Mouse (Mus musculus): ENCODE measurements around the gene Mier3. TPM values are rescaled to one million over a fixed set of nuclear protein-coding genes. Genes with fewer than 3 reads are reported as not detected.

Gene Mier3
- polyA plus RNA-seq, 1 experiment from 2014 or later = 29.9 TPM

DNA sequence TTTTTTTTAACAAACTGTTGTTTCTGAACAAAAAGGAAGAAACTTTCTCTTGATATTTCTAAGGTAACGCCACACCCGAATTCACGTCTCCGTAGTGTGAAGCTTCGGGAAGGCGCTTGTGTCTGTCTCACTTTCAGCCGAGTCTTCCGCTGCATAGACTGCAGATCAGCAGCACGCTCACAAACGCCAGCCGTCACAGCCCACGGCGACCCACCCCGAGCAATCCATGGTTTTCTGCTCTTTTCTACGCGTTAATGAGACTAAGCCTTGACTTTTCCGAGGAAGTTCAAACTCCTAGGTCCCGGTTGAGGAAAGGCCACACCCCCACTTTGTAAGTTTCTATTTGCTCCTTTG, 44.0 kb downstream of the Mier3 start:
- Histone ChIP-seq H3K27me3 (ENCODE audit: control insufficient read depth, insufficient read depth, low read length) (no peaks in the 10 kb centered on the region), H3K27ac (ENCODE audit: low read length) (no peak overlapping the region), H3K4me3 (ENCODE audit: low read depth, low read length) (peak overlapping the region; percentile 43), H3K36me3 (ENCODE audit: control insufficient read depth, insufficient read depth, low read length) (no peaks in the 10 kb centered on the region), H3K9me3 (ENCODE audit: control insufficient read depth, low read depth, low read length) (peaks cover 4% of the 10 kb centered on the region; the same call in 1 of the 2 replicates), H3K4me2 (replicated peaks; ENCODE audit: low read depth, low read length) (peak overlapping the region; percentile 45), H3K9ac (replicated peaks; ENCODE audit: low read depth, low read length) (no peak overlapping the region), H3K4me1 (ENCODE audit: control insufficient read depth, insufficient read depth, low read length) (no peaks in the 10 kb centered on the region)
- under 1% methylated on average over 18 of the region's 18 CpGs for WGBS
- no peak for ATAC-seq (ENCODE audit: insufficient number of reproducible peaks, insufficient read depth, low FRiP score, low read depth)

- under 1% methylated on average over 65 of the region's 65 CpGs for WGBS
- no peaks in the 10 kb centered on the region for H3K36me3 ChIP-seq (ENCODE audit: control insufficient read depth, insufficient read depth, low read length)
- H3K9me3 ChIP-seq (ENCODE audit: control insufficient read depth, low read depth, low read length) = peaks cover 4% of the 10 kb centered on the region; the same call in 1 of the 2 replicates
- H3K4me3 ChIP-seq (ENCODE audit: low read depth, low read length) = peak overlapping the region; percentile 43
- H3K4me1 ChIP-seq (ENCODE audit: control insufficient read depth, insufficient read depth, low read length) = no peaks in the 10 kb centered on the region
- peak; percentile 99 for ATAC-seq (ENCODE audit: insufficient number of reproducible peaks, insufficient read depth, low FRiP score, low read depth)
- H3K4me2 ChIP-seq (replicated peaks; ENCODE audit: low read depth, low read length) = peak overlapping the region; percentile 56
- peak overlapping the region; percentile 82 for H3K27ac ChIP-seq (ENCODE audit: low read length)
- peak overlapping the region; percentile 10; the same call in 1 of the 2 replicates for H3K9ac ChIP-seq (replicated peaks; ENCODE audit: low read depth, low read length)
- no peaks in the 10 kb centered on the region for H3K27me3 ChIP-seq (ENCODE audit: control insufficient read depth, insufficient read depth, low read length)
Measured at GRCm38 (mm10) chr13:111725165-111726077, 44.6 kb downstream of the Mier3 start.

DNA sequence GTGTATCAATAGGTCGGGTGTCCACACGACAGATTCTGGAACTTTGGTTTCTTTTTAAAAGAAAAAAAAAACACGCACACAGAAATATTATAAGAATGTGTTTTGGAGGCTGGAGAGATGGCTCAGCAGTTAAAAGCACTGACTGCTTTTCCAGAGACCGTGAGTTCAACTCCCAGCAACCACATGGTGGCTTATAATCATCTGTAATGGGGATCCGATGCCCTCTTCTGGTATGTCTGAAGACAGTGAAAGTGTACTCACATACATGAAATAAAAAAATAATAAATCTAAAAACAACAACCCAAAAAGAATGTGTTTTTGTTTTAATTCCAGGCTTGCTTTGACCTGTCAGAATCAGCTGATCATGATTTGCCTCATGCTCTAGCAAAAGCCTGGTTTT, 46.1 kb downstream of the Mier3 start:
- ATAC-seq (ENCODE audit: insufficient number of reproducible peaks, insufficient read depth, low FRiP score, low read depth) = no peak
- Histone ChIP-seq H3K4me3 (ENCODE audit: low read depth, low read length) (no peak overlapping the region), H3K9me3 (ENCODE audit: control insufficient read depth, low read depth, low read length) (peaks cover 4% of the 10 kb centered on the region; the same call in 1 of the 2 replicates), H3K27me3 (ENCODE audit: control insufficient read depth, insufficient read depth, low read length) (no peaks in the 10 kb centered on the region), H3K4me2 (replicated peaks; ENCODE audit: low read depth, low read length) (no peak overlapping the region), H3K4me1 (ENCODE audit: control insufficient read depth, insufficient read depth, low read length) (no peaks in the 10 kb centered on the region), H3K36me3 (ENCODE audit: control insufficient read depth, insufficient read depth, low read length) (no peaks in the 10 kb centered on the region), H3K27ac (ENCODE audit: low read length) (no peak overlapping the region), H3K9ac (replicated peaks; ENCODE audit: low read depth, low read length) (no peak overlapping the region)
- 89% methylated on average over 5 of the region's 5 CpGs for WGBS

DNA sequence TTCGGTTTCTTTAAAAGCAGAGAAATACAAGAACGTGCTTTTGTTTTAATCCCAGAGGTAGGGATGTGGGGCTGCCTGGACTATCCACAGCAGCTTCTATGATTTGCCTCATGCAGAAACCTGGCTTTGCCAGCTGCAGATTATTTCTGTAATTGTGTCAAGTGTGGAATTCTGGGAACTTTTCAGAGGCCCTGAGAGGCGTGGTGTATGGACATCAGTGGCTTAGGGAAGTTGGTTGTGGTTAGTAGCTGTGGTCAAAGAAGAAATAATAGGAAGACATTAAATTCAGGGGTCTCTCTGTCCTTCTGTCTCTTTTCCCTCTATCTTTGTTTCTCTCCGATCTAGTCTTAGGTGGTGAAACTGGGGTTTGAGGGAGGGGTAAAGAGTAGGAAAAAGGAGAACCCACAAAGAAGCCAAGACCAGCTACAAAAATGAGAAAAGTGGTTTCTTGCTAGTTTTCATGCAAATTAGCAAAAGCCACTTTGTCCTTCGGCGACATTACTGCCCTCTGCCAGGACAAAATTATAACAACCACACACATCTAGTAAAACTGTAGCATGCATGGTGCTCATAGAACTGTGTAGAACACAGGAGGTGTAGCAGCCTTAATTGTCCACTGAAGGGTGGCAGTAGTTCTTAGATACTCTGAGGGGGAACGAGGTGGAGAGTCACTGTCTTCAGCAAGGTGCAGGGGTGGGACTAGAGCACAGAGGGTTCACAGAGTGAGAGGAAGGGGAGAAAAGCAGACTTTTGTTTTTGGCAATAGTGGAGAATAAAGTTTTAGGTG, 60.6 kb downstream of the Mier3 start:
- H3K27ac ChIP-seq (ENCODE audit: low read length) = no peak overlapping the region

GRCm38 (mm10) chr13:111741991-111742615, 61.3 kb downstream of the Mier3 start:
- Histone ChIP-seq H3K27me3 (ENCODE audit: control insufficient read depth, insufficient read depth, low read length) (no peaks in the 10 kb centered on the region), H3K27ac (ENCODE audit: low read length) (no peak overlapping the region), H3K36me3 (ENCODE audit: control insufficient read depth, insufficient read depth, low read length) (no peaks in the 10 kb centered on the region), H3K4me2 (replicated peaks; ENCODE audit: low read depth, low read length) (no peak overlapping the region), H3K9me3 (ENCODE audit: control insufficient read depth, low read depth, low read length) (no peaks in the 10 kb centered on the region), H3K4me3 (ENCODE audit: low read depth, low read length) (no peak overlapping the region), H3K9ac (replicated peaks; ENCODE audit: low read depth, low read length) (no peak overlapping the region), H3K4me1 (ENCODE audit: control insufficient read depth, insufficient read depth, low read length) (no peaks in the 10 kb centered on the region)
- ATAC-seq (ENCODE audit: insufficient number of reproducible peaks, insufficient read depth, low FRiP score, low read depth) = no peak
- 66% methylated on average over 6 of the region's 6 CpGs for WGBS

More for the DNA sequence above, 60.6 kb downstream of the Mier3 start:
- no peak for ATAC-seq (ENCODE audit: insufficient number of reproducible peaks, insufficient read depth, low FRiP score, low read depth)
- Histone ChIP-seq H3K4me1 (ENCODE audit: control insufficient read depth, insufficient read depth, low read length) (no peaks in the 10 kb centered on the region), H3K9ac (replicated peaks; ENCODE audit: low read depth, low read length) (no peak overlapping the region), H3K4me2 (replicated peaks; ENCODE audit: low read depth, low read length) (no peak overlapping the region), H3K9me3 (ENCODE audit: control insufficient read depth, low read depth, low read length) (no peaks in the 10 kb centered on the region), H3K4me3 (ENCODE audit: low read depth, low read length) (no peak overlapping the region), H3K27me3 (ENCODE audit: control insufficient read depth, insufficient read depth, low read length) (no peaks in the 10 kb centered on the region), H3K36me3 (ENCODE audit: control insufficient read depth, insufficient read depth, low read length) (no peaks in the 10 kb centered on the region)
- WGBS = 76% methylated on average over 7 of the region's 7 CpGs

DNA sequence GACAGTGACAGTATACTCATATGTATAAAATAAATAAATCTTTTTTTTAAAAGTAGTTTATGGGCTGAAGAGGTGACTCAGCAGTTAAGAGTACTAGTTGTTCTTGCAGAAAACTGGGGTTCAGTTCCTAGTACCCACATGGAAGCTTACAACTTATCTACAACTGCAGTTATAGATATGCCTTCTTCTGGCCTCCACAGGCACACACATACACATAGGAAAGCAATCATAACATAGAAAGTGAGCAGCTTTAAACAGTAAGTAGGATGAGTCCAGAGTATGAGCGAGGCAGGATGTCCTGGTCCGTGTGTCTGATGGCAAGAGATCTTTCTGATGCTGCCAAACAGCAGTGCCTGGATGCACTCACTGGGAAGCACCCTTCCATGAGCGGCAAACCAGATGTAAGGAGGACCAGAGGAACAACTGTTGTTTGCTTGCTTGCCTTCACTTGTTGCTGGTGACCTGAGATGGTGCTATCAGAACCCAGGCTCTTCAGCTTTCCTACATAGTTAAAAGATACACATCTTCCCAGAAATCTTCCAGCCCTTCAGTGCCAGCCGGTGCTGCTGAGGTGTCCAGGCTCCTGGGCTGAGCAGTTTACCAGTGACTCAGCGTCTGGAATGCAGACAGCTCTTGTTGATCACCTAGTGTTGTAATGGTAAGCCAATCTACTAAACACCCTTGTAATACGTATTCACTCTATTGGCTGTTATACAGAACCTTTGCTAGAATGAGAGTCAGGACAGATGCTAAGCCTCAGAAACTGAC, 63.6 kb downstream of the Mier3 start:
- WGBS = 65% methylated on average over 6 of the region's 6 CpGs
- Histone ChIP-seq H3K9ac (replicated peaks; ENCODE audit: low read depth, low read length) (no peak overlapping the region), H3K27ac (ENCODE audit: low read length) (no peak overlapping the region), H3K36me3 (ENCODE audit: control insufficient read depth, insufficient read depth, low read length) (peaks cover 13% of the 10 kb centered on the region; the same call in 1 of the 2 replicates), H3K4me3 (ENCODE audit: low read depth, low read length) (no peak overlapping the region), H3K4me1 (ENCODE audit: control insufficient read depth, insufficient read depth, low read length) (no peaks in the 10 kb centered on the region), H3K9me3 (ENCODE audit: control insufficient read depth, low read depth, low read length) (no peaks in the 10 kb centered on the region), H3K4me2 (replicated peaks; ENCODE audit: low read depth, low read length) (no peak overlapping the region), H3K27me3 (ENCODE audit: control insufficient read depth, insufficient read depth, low read length) (no peaks in the 10 kb centered on the region)
- ATAC-seq (ENCODE audit: insufficient number of reproducible peaks, insufficient read depth, low FRiP score, low read depth) = no peak

- Histone ChIP-seq H3K4me3 (ENCODE audit: low read depth, low read length) (no peak overlapping the region), H3K9ac (replicated peaks; ENCODE audit: low read depth, low read length) (no peak overlapping the region), H3K4me2 (replicated peaks; ENCODE audit: low read depth, low read length) (no peak overlapping the region), H3K27ac (ENCODE audit: low read length) (no peak overlapping the region), H3K36me3 (ENCODE audit: control insufficient read depth, insufficient read depth, low read length) (peaks cover 21% of the 10 kb centered on the region), H3K4me1 (ENCODE audit: control insufficient read depth, insufficient read depth, low read length) (no peaks in the 10 kb centered on the region), H3K9me3 (ENCODE audit: control insufficient read depth, low read depth, low read length) (no peaks in the 10 kb centered on the region), H3K27me3 (ENCODE audit: control insufficient read depth, insufficient read depth, low read length) (no peaks in the 10 kb centered on the region)
- WGBS = 54% methylated on average over 7 of the region's 7 CpGs
- no peak for ATAC-seq (ENCODE audit: insufficient number of reproducible peaks, insufficient read depth, low FRiP score, low read depth)
Measured at GRCm38 (mm10) chr13:111745216-111745615, 64.4 kb downstream of the Mier3 start.

- Histone ChIP-seq H3K9ac (replicated peaks; ENCODE audit: low read depth, low read length) (no peak overlapping the region), H3K27me3 (ENCODE audit: control insufficient read depth, insufficient read depth, low read length) (no peaks in the 10 kb centered on the region)
Measured at GRCm38 (mm10) chr13:111746831-111747230, 66.1 kb downstream of the Mier3 start.

More at GRCm38 (mm10) chr13:111746831-111747230, 66.1 kb downstream of the Mier3 start:
- no peak overlapping the region for H3K4me2 ChIP-seq (replicated peaks; ENCODE audit: low read depth, low read length)
- no peaks in the 10 kb centered on the region for H3K4me1 ChIP-seq (ENCODE audit: control insufficient read depth, insufficient read depth, low read length)
- H3K9me3 ChIP-seq (ENCODE audit: control insufficient read depth, low read depth, low read length) = no peaks in the 10 kb centered on the region
- no peak overlapping the region for H3K4me3 ChIP-seq (ENCODE audit: low read depth, low read length)
- ATAC-seq (ENCODE audit: insufficient number of reproducible peaks, insufficient read depth, low FRiP score, low read depth) = no peak
- peaks cover 36% of the 10 kb centered on the region for H3K36me3 ChIP-seq (ENCODE audit: control insufficient read depth, insufficient read depth, low read length)
- 90% methylated on average over 5 of the region's 5 CpGs for WGBS
- no peak overlapping the region for H3K27ac ChIP-seq (ENCODE audit: low read length)
